Mouse (Mus musculus) liver, embryonic 16.5 days (tissue): Measurements from ENCODE around the gene Jam2. TPM values are rescaled to one million over a fixed set of nuclear protein-coding genes. Genes with fewer than 3 reads are reported as not detected.

Source experiments
- ATAC-seq: fragments of 200-750 bp; cut with Nextera tagmentation; 2 replicates; pipeline ENCODE4 v1.8.0; 2017; ENCODE audit warnings: low read depth, mild to moderate bottlenecking, moderate number of reproducible peaks, moderate library complexity
- H3K27ac ChIP-seq: fragments of 300-500 bp; sonication (generic); 2 replicates; pipeline ENCODE4 v1.5.1; 2014; ENCODE audit warnings: mild to moderate bottlenecking, low read length
- H3K27me3 ChIP-seq: fragments of 300-500 bp; sonication (generic); 2 replicates; pipeline ENCODE4 v1.6.1; 2014; ENCODE audit warnings: low read depth, low read length, mixed read lengths; ENCODE audit not compliant: control insufficient read depth, insufficient read depth
- H3K36me3 ChIP-seq: fragments of 300-500 bp; sonication (generic); 2 replicates; pipeline ENCODE4 v1.6.1; 2014; ENCODE audit warnings: mild to moderate bottlenecking; ENCODE audit not compliant: control insufficient read depth, insufficient read depth
- H3K4me1 ChIP-seq: fragments of 300-500 bp; sonication (generic); 2 replicates; pipeline ENCODE4 v1.6.1; 2014; ENCODE audit warnings: low read depth, low read length, mixed read lengths; ENCODE audit not compliant: control insufficient read depth
- H3K4me2 ChIP-seq: fragments of 300-500 bp; sonication (generic); 2 replicates; pipeline ENCODE4 v1.6.1; 2014; ENCODE audit warnings: low read depth, low read length, mixed read lengths
- H3K4me3 ChIP-seq: fragments of 300-500 bp; sonication (generic); 2 replicates; pipeline ENCODE4 v1.5.1; 2014; ENCODE audit warnings: low read depth, mild to moderate bottlenecking, low read length
- H3K9ac ChIP-seq: fragments of 300-500 bp; sonication (generic); 2 replicates; pipeline ENCODE4 v1.6.1; 2014; ENCODE audit warnings: low read depth, low read length
- H3K9me3 ChIP-seq: fragments of 300-500 bp; sonication (generic); replicated peaks from 2 replicates; pipeline ENCODE4 v1.6.1; 2016; ENCODE audit warnings: low read length; ENCODE audit not compliant: control insufficient read depth
- WGBS: fragments of 180-500 bp; shearing (Covaris S2); extraction: QIAGEN DNeasy Blood & Tissue Kit; methylation state at CpG from one replicate; pipeline ENCODE4 v1.1.7; 2014; ENCODE audit not compliant: insufficient replicate concordance; 5-methylcytosine and 5-hydroxymethylcytosine counted together
- polyA plus RNA-seq: library from polyadenylated mRNA; unstranded; fragments of >200 nt; fragmentation: Nextera tagmentation; extraction: Ambion mirVana; gene quantifications from 2 replicates; pipeline ENCODE4 v1.2.1, GENCODE M21; 2015

The Jam2 gene
- polyA plus RNA-seq, 1 experiment from 2014 or later: 2.7 TPM

DNA sequence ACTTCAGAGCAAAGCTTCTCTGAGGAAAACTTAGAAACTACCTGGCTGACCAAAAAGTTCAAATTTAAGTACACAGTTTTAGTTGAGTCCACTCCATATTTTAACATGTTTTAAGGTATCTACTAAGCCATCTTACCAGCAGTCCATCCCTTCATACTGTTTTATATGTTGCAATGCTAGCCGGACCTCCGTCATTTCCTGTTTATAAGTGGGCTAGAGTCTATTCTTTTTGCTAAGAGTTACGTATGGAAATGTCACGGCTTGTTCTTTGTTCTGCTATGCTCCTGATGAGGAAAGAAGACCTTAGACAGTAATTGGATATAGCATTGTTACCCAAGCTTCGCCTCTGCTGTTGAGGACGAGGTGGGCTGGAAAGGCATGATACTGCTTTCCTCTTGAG, 79.6 kb downstream of the Jam2 start:
- WGBS: 86% methylated on average over 6 of the region's 6 CpGs
- no peaks in the 10 kb centered on the region for H3K4me1 ChIP-seq

DNA sequence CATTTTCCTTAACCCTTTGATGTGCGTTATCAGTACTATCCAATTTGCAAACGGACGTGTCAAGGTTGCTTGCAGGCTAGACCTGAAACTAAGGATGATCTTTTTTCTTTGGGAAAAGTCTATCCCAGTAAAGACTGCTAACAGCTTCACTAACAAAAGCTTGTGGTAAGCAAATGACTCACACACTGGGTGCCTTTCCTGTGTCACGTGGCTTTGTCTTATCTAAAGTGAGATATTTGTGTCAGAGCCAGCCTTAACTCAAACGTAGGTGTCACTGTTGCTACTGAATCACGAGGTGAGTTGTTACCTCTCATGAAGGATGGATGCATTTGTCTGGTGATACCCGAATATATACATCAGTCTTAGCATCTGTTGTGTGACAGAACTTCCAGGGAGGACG, 90.7 kb downstream of the Jam2 start:
- no peaks in the 10 kb centered on the region for H3K27me3 ChIP-seq
- peaks cover 11% of the 10 kb centered on the region for H3K36me3 ChIP-seq
- no peaks in the 10 kb centered on the region for H3K9me3 ChIP-seq
- H3K9ac ChIP-seq: no peak overlapping the region
- no peak overlapping the region for H3K4me2 ChIP-seq
- no peaks in the 10 kb centered on the region for H3K4me1 ChIP-seq
- H3K4me3 ChIP-seq: no peak overlapping the region
- H3K27ac ChIP-seq: no peak overlapping the region
- no peak for ATAC-seq
- WGBS: 71% methylated on average over 8 of the region's 8 CpGs

More for the DNA sequence above, 79.6 kb downstream of the Jam2 start:
- Histone ChIP-seq H3K9ac (no peak overlapping the region), H3K9me3 (no peaks in the 10 kb centered on the region), H3K4me2 (no peak overlapping the region), H3K27me3 (no peaks in the 10 kb centered on the region), H3K36me3 (peaks cover 51% of the 10 kb centered on the region), H3K4me3 (no peak overlapping the region), H3K27ac (no peak overlapping the region)
- ATAC-seq: no peak

DNA sequence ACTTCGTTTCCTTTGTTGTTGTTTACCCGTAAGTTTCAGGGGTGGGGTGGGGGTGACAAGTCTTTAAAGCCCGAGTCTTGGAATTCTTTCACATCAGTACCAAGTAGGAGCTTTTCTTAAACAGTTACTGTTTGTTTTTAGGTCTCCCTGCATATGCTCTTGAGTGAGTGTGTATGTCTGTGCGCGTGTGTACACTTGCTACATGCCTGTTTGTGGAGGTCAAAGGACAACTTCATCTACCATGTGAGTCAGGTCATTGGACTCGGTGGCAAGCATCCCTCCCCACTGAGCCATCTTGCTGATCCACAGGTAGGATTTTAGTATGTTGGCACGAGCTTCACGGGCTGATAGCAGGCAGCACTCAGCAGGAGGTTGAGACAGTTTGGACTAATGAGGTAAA, 99.9 kb downstream of the Jam2 start:
- Histone ChIP-seq H3K9ac (no peak overlapping the region), H3K36me3 (no peaks in the 10 kb centered on the region), H3K9me3 (no peaks in the 10 kb centered on the region), H3K4me2 (no peak overlapping the region), H3K27ac (no peak overlapping the region), H3K4me3 (no peak overlapping the region), H3K4me1 (no peaks in the 10 kb centered on the region), H3K27me3 (no peaks in the 10 kb centered on the region)
- WGBS: 58% methylated on average over 8 of the region's 8 CpGs
- no peak for ATAC-seq

DNA sequence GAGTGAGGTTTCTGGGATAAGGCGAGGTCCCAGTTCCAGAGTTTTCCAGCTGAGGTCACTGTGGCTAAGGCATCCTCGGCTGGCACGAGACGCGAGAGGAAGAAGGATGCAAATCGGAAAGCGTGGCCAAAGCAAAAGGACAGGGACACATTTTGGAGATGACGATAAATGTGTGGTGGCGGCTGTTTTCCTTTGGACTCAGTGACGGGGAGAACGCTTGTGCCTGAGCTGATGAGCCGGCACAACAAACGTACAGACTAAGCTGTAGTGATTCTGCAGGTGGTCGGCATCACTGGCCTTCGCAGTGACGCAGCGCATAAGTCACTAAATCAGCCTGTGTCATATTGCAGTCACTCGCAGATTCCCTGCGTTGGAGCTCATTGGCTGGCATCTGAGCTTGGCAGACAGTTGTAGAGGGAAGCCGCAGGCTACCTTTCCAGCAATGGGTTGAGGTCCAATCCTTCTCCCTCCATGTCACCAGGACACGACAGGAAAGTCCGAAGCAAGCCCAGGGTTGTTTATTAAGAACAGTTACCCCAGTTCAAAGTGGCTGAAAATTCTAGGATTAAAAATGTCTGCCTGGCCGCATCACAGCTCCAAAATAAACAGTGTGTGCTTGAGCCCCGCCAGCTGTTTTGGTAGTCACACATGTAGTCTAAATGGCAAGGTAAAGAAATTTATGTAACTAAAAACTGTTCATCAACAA, 101.2 kb downstream of the Jam2 start:
- H3K27me3 ChIP-seq: no peaks in the 10 kb centered on the region
- no peaks in the 10 kb centered on the region for H3K4me1 ChIP-seq
- no peak overlapping the region for H3K9ac ChIP-seq
- no peak overlapping the region for H3K4me2 ChIP-seq
- H3K27ac ChIP-seq: no peak overlapping the region
- H3K4me3 ChIP-seq: no peak overlapping the region
- no peaks in the 10 kb centered on the region for H3K9me3 ChIP-seq
- H3K36me3 ChIP-seq: no peaks in the 10 kb centered on the region
- WGBS: 69% methylated on average over 24 of the region's 24 CpGs
- no peak for ATAC-seq

Other genes starting within 250 kb of the Jam2 start
- 21.1 and 21.8 TPM in 2 replicates for gene Mrpl39, start 38.4 kb upstream of the Jam2 start, polyA plus RNA-seq
- 14.4 and 14.5 TPM in 2 replicates for gene Gabpa, start 60.8 kb downstream of the Jam2 start, polyA plus RNA-seq
- gene Atp5j, start 61.5 kb downstream of the Jam2 start, polyA plus RNA-seq: 490 and 504 TPM in 2 replicates